Mouse (Mus musculus): Measurements from ENCODE around the gene Gm38394. TPM values are rescaled to one million over a fixed set of nuclear protein-coding genes. Genes with fewer than 3 reads are reported as not detected.
"Not testable (repeated sequence)": the region's sequence is repeated elsewhere in the genome, so short reads cannot be mapped to it uniquely, and the experiment has no call there.

The Gm38394 gene
- polyA plus RNA-seq, 1 experiment from 2014 or later = 3.0 TPM

GRCm38 (mm10) chr1:133689897-133690296, 28.8 kb upstream of the Gm38394 start, which contains the start of gene Lax1:
Lax1 (minus strand) TSS chr1:133690108.
- no peaks in the 10 kb centered on the region for H3K27me3 ChIP-seq (replicated peaks)
- 21% methylated on average over 6 of the region's 6 CpGs for WGBS
- peaks cover 35% of the 10 kb centered on the region for H3K4me1 ChIP-seq
- no peak for ATAC-seq (ENCODE audit: extremely low read depth, insufficient number of reproducible peaks, low FRiP score, low TSS enrichment)
- H3K9ac ChIP-seq = no peak within 1 kb of the TSS
- no peak within 1 kb of the TSS for H3K4me3 ChIP-seq
- H3K9me3 ChIP-seq = no peaks in the 10 kb centered on the region
- no peak within 1 kb of the TSS for H3K27ac ChIP-seq (replicated peaks)
- H3K4me2 ChIP-seq = no peak within 1 kb of the TSS
- H3K36me3 ChIP-seq = no peaks in the 10 kb centered on the region

DNA sequence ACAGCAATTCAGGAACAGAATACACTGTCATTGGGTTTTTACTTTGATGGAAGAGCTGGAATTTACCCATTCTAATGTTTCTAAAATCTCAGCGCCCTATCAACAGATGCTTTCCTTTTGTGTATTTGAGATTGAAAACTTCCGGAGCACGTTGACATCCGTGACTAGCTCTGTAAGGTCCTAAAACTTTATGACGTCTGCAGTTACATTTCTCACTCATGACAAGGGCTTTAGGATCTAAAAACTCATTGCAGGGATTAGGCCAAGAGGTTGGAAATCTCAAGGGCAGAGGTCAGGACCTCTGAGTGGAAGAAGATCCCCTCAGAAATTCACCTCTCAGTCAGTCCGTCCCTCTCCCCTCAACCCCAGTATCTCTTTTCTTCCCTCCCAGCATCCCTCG, 27.2 kb upstream of the Gm38394 start:
- no peaks in the 10 kb centered on the region for H3K27me3 ChIP-seq (replicated peaks)
- H3K9me3 ChIP-seq = no peaks in the 10 kb centered on the region
- H3K27ac ChIP-seq (replicated peaks) = no peak overlapping the region
- H3K9ac ChIP-seq = no peak overlapping the region
- no peaks in the 10 kb centered on the region for H3K36me3 ChIP-seq
- peaks cover 19% of the 10 kb centered on the region for H3K4me1 ChIP-seq
- no peak overlapping the region for H3K4me2 ChIP-seq
- ATAC-seq (ENCODE audit: extremely low read depth, insufficient number of reproducible peaks, low FRiP score, low TSS enrichment) = no peak
- 76% methylated on average over 7 of the region's 7 CpGs for WGBS
- H3K4me3 ChIP-seq = no peak overlapping the region

DNA sequence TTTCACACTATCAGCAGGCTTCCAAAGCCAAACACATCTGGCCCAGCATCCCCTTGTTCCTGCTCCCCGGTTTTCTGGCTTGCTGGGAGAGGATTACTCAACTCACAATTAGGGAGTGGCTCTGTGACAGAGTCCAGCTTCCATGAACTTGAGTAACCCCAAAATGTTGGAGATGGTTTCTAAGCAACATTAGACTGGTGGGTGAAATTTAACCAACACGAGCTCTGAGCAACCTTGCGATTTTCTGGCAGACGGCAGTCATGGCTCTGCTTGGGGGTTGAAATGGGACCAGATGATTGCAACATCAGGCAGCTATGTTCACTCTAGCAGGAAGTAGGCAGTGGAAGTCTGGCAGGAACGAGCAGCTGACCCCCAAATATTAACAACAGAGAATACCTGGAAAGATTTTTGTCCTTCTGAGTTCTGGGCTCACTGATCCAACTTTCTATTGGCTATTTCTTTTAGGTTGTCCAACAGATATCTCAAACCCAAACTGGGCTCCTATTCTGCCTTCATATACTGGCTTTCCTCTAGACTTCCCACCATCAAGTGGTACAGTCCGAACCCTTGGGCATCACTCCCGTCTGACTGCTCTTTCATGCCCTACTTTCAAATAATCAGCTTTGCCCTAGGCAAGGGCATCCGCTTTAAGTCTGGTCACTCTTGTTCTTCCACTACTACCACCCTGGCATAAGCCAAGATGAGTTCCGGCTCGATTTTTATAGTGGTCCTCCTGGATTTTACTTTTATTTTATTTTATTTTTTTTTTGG, 24.8 kb upstream of the Gm38394 start:
- Histone ChIP-seq H3K9me3 (no peaks in the 10 kb centered on the region), H3K27ac (replicated peaks) (no peak overlapping the region), H3K36me3 (no peaks in the 10 kb centered on the region), H3K4me2 (no peak overlapping the region), H3K4me3 (no peak overlapping the region), H3K27me3 (replicated peaks) (no peaks in the 10 kb centered on the region), H3K4me1 (peaks cover 7% of the 10 kb centered on the region; the same call in 1 of the 2 replicates), H3K9ac (no peak overlapping the region)
- no peak for ATAC-seq (ENCODE audit: extremely low read depth, insufficient number of reproducible peaks, low FRiP score, low TSS enrichment)
- 75% methylated on average over 10 of the region's 10 CpGs for WGBS

- Histone ChIP-seq H3K4me2 (no peak overlapping the region), H3K27me3 (replicated peaks) (no peaks in the 10 kb centered on the region), H3K27ac (replicated peaks) (no peak overlapping the region), H3K36me3 (no peaks in the 10 kb centered on the region), H3K9me3 (no peaks in the 10 kb centered on the region), H3K4me3 (no peak overlapping the region), H3K9ac (no peak overlapping the region), H3K4me1 (no peaks in the 10 kb centered on the region)
- no peak for ATAC-seq (ENCODE audit: extremely low read depth, insufficient number of reproducible peaks, low FRiP score, low TSS enrichment)
- 60% methylated on average over 3 of the region's 3 CpGs for WGBS
Observed at GRCm38 (mm10) chr1:133671801-133672200, 10.7 kb upstream of the Gm38394 start.

DNA sequence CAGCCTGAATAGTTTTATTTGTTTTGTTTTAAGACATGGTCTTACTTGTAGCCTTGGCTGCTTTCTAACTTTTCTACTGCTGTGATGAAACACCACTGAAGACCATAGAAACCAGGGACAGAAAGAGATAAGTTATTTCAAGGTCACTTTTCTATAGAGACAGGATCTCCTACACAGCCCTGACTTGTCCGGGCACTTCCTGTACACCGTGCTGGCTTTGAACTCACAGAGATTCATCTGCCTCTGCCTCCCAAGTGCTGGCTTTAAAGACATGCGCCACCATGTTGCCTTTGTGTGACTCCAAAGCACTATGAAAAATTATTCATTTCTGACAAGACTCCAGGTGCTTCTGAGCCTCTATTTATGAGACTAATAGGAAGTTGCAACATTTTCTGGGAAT, 10.1 kb upstream of the Gm38394 start:
- 81% methylated on average over 3 of the region's 3 CpGs for WGBS
- ATAC-seq (ENCODE audit: extremely low read depth, insufficient number of reproducible peaks, low FRiP score, low TSS enrichment) = no peak
- Histone ChIP-seq H3K4me3 (no peak overlapping the region), H3K27ac (replicated peaks) (no peak overlapping the region), H3K4me2 (no peak overlapping the region), H3K36me3 (no peaks in the 10 kb centered on the region), H3K9ac (no peak overlapping the region), H3K27me3 (replicated peaks) (no peaks in the 10 kb centered on the region), H3K4me1 (no peaks in the 10 kb centered on the region), H3K9me3 (no peaks in the 10 kb centered on the region)

GRCm38 (mm10) chr1:133670776-133671175, 9.7 kb upstream of the Gm38394 start:
- H3K9me3 ChIP-seq = no peaks in the 10 kb centered on the region
- H3K27ac ChIP-seq (replicated peaks) = no peak overlapping the region
- no peak for ATAC-seq (ENCODE audit: extremely low read depth, insufficient number of reproducible peaks, low FRiP score, low TSS enrichment)
- H3K36me3 ChIP-seq = no peaks in the 10 kb centered on the region
- no peak overlapping the region for H3K4me2 ChIP-seq
- H3K4me3 ChIP-seq = no peak overlapping the region
- no peaks in the 10 kb centered on the region for H3K4me1 ChIP-seq
- 67% methylated on average over 6 of the region's 6 CpGs for whole genome bisulfite sequencing
- H3K9ac ChIP-seq = no peak overlapping the region
- no peaks in the 10 kb centered on the region for H3K27me3 ChIP-seq (replicated peaks)

DNA sequence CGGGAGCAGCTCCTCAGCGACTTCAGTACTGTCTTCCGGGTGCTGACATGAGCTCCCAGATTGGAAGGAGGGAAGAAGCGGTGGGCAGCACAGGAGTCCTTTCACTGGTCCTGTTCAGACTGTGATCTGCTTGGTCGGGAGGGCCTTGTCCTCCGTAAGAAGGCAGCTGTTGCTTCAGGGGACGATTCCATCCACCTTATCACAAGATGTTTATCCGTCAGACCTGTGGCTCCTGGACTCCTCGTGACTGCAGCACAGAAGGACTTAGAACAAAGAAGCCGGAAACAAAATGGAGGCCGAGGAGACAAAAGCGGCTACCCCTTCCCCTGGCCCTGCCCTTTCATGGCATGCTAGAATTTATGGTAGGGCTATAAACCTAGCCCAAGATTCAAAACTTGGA, 9.1 kb upstream of the Gm38394 start:
- H3K4me3 ChIP-seq = no peak overlapping the region
- no peak overlapping the region for H3K4me2 ChIP-seq
- no peaks in the 10 kb centered on the region for H3K9me3 ChIP-seq
- H3K27me3 ChIP-seq (replicated peaks) = no peaks in the 10 kb centered on the region
- no peaks in the 10 kb centered on the region for H3K36me3 ChIP-seq
- H3K4me1 ChIP-seq = no peaks in the 10 kb centered on the region
- H3K27ac ChIP-seq (replicated peaks) = no peak overlapping the region
- no peak overlapping the region for H3K9ac ChIP-seq
- no peak for ATAC-seq (ENCODE audit: extremely low read depth, insufficient number of reproducible peaks, low FRiP score, low TSS enrichment)
- WGBS = 74% methylated on average over 12 of the region's 12 CpGs

DNA sequence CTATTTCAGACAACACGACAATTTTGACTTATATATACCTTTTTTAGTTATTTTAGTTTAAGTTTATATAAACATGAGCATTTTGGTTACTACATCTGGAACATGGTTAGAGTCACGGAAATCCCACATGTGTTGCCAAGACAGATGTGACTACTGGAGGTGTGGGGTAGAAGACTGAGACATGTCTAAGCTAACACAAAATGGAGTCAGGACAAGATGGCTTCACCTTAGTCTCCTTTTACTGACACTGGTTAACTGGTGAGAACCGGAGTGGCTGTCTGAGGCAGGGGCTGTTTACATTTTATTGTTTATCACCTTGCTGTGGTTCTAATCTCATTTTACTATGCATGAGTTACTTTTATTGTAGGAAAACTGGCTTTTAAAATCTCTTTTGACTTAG, 7.5 kb upstream of the Gm38394 start:
- H3K4me3 ChIP-seq = no peak overlapping the region
- no peaks in the 10 kb centered on the region for H3K9me3 ChIP-seq
- H3K9ac ChIP-seq = no peak overlapping the region
- H3K27ac ChIP-seq (replicated peaks) = no peak overlapping the region
- no peak for ATAC-seq (ENCODE audit: extremely low read depth, insufficient number of reproducible peaks, low FRiP score, low TSS enrichment)
- no peaks in the 10 kb centered on the region for H3K27me3 ChIP-seq (replicated peaks)
- no peaks in the 10 kb centered on the region for H3K36me3 ChIP-seq
- WGBS = 78% methylated on average over 3 of the region's 3 CpGs
- H3K4me2 ChIP-seq = no peak overlapping the region
- H3K4me1 ChIP-seq = peaks cover 5% of the 10 kb centered on the region; the same call in 1 of the 2 replicates

GRCm38 (mm10) chr1:133667721-133668120, 6.6 kb upstream of the Gm38394 start:
- Histone ChIP-seq H3K27me3 (replicated peaks) (no peaks in the 10 kb centered on the region), H3K36me3 (no peaks in the 10 kb centered on the region), H3K4me2 (no peak overlapping the region), H3K9me3 (no peaks in the 10 kb centered on the region), H3K27ac (replicated peaks) (no peak overlapping the region), H3K4me1 (peaks cover 13% of the 10 kb centered on the region; the same call in 1 of the 2 replicates), H3K9ac (no peak overlapping the region), H3K4me3 (no peak overlapping the region)
- no peak for ATAC-seq (ENCODE audit: extremely low read depth, insufficient number of reproducible peaks, low FRiP score, low TSS enrichment)
- 58% methylated on average over 7 of the region's 7 CpGs for WGBS

DNA sequence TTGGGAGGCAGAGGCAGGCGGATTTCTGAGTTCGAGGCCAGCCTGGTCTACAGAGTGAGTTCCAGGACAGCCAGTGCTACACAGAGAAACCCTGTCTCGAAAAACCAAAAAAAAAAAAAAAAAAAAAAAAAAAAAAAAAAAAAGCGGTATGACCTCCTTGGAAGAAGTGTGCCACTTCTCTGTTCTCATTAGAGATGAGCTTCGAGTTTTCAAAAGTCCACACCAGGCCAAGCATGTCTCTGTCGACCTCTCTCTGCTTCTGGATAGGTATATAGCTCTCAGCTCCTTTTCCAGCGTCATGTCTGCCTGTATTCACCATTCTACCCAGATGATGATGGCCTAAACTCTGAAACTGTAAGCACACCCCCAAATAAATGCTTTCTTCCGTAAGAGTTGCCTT, 4.6 kb upstream of the Gm38394 start:
- WGBS = 66% methylated on average over 8 of the region's 8 CpGs
- H3K27me3 ChIP-seq (replicated peaks) = not testable (repeated sequence)

GRCm38 (mm10) chr1:133664203-133664970, 3.3 kb upstream of the Gm38394 start:
- H3K36me3 ChIP-seq = peaks cover 4% of the 10 kb centered on the region
- no peak overlapping the region for H3K9ac ChIP-seq
- H3K4me1 ChIP-seq = peaks cover 23% of the 10 kb centered on the region
- no peak for ATAC-seq (ENCODE audit: extremely low read depth, insufficient number of reproducible peaks, low FRiP score, low TSS enrichment)
- H3K27me3 ChIP-seq (replicated peaks) = no peaks in the 10 kb centered on the region
- H3K4me2 ChIP-seq = no peak overlapping the region
- no peak overlapping the region for H3K4me3 ChIP-seq
- peak overlapping the region; percentile 73 for H3K27ac ChIP-seq (replicated peaks)
- 75% methylated on average over 11 of the region's 11 CpGs for WGBS
- H3K9me3 ChIP-seq = no peaks in the 10 kb centered on the region

More for the DNA sequence above, 4.6 kb upstream of the Gm38394 start:
- not testable (repeated sequence) for H3K4me3 ChIP-seq; H3K4me2 ChIP-seq; H3K9ac ChIP-seq; ATAC-seq (ENCODE audit: extremely low read depth, insufficient number of reproducible peaks, low FRiP score, low TSS enrichment); H3K27ac ChIP-seq (replicated peaks); H3K9me3 ChIP-seq; H3K36me3 ChIP-seq
- peaks cover 13% of the 10 kb centered on the region; the same call in 1 of the 2 replicates for H3K4me1 ChIP-seq
